Mouse (Mus musculus) layer of hippocampus, postnatal 14 days (tissue): ENCODE data around the gene Hyou1. TPM values are rescaled to one million over a fixed set of nuclear protein-coding genes. Genes with fewer than 3 reads are reported as not detected.
"Not testable (repeated sequence)": the region's sequence is repeated elsewhere in the genome, so short reads cannot be mapped to it uniquely, and the experiment has no call there.

Source experiments
- DNase-seq, 2 experiments: peaks; one replicate each; pipeline ENCODE4 v3.0.0; 2021 to 2022; ENCODE audit warnings: low spot score in 2 of 2, mixed read lengths in 1 of 2
- long read RNA-seq, 2 experiments: library from polyadenylated mRNA; stranded (forward); transcript quantifications; one replicate each; pipeline ENCODE4 v2.0.0; 2021
- total RNA-seq, 2 experiments: library from RNA; stranded (reverse); gene quantifications; 2 replicates each; pipeline ENCODE4 v1.2.3; 2021

Hyou1 gene
- total RNA-seq: 100 to 1,000 TPM in 1 of 2 experiments, 10 to 100 TPM in 1; 97.1 to 116 TPM
- long read RNA-seq, experiment 1, full-length matches to known transcripts: 51 of 67 reads
- long read RNA-seq, experiment 1, partial matches to known transcripts: 7 of 67 reads
- long read RNA-seq, experiment 1, other reads (novel, unspliced or antisense): 9 of 67 reads
- long read RNA-seq, experiment 2, full-length matches to known transcripts: 50 of 69 reads
- long read RNA-seq, experiment 2, partial matches to known transcripts: 7 of 69 reads
- long read RNA-seq, experiment 2, other reads (novel, unspliced or antisense): 12 of 69 reads

DNA sequence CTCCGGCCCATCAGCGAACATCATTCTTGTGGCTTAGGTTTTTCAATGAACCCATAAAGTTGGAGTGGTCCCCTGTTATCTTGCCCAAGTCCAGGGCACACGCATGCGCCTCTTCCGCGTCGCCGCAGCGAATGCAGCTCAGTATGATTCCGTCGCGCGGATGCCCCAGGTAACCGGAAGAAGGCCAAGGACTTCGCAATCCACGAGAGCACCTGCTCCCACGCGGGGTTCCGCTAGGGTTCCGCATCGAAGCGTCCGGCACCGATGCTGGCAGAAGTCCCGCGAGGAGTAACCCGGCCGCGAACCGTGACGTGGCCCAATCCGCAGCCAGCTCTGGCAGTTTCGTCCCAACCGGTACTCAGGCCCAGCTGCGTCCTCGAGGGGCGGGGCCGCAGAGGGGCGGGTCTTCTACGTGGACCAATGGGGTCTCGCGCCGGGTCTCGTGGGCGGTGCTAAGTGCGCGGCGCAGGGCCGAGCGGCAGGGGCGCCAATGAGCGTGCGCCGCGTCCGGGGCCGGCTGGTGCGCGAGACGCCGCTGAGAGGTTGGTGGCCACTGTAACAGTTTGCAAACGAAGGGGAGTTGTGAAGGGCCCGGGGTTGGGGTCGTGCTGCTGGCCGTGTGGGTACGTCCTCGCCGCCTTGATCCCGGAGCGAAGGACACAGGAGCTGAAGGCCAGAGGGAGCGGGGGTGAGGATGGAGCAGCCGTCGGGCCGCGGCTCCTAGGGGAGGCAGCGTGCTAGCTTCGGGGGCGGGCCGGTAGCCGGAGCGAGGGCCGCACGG is at the start of gene Hyou1:
Gene Hyou1, plus strand, starts transcription at position 437 of the 781 bp plus-strand sequence.
- DNase-seq: peak; percentile 99

DNA sequence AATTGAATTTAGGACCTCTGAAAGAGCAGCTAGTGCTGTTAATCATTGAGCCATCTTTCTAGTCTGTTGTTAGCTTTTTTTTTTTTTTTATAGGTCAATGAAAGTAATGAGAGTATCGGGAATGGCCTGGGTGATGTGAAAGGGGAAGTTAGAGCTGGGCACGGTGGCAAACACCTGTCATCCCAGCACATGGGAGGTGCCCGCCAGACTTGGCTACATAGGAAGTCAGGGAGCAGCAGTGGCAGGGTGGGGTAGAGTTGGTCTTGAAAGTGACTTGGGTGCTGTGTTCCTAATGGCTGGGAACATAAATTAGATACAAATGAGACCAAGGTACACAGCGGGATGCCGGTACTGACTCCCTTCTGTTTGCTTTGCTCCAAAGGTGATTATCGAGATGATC is 48.6 kb upstream of the Hyou1 start:
- DNase-seq: no peak

DNA sequence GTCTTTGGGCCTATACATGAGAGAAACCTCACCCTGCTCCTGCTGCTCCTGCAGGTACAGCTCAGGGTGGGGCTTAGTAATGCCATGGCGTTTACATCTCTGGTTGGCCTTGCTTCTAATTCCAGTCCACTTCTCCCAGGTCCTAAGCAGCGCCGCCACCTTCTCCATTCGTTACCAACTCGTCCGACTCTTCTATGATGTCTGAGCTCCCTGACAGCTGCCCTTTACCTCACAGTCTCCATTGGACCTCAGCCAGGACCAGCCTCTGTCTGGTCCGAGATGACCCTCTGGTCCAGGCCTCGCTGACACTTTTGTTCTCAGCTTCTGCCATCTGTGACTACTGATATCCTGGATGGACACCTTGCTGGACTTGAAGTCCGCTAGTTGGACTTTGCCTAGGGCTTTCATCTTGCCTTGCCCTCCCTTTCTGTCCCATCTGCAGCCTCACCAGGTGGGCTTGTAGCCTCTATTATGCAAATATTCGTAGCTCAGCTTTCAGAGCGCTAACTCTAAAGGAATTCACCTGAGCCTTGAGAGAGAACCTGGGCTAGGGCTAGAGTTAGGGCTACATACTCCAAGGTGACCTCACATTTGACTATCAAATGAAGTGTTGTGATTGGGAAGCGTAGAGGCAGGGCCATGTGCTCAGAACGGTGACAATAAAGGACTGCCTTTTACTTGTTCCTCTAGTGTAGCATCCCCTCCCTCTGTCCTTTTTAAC is 46.2 kb upstream of the Hyou1 start:
- DNase-seq: no peak

DNA sequence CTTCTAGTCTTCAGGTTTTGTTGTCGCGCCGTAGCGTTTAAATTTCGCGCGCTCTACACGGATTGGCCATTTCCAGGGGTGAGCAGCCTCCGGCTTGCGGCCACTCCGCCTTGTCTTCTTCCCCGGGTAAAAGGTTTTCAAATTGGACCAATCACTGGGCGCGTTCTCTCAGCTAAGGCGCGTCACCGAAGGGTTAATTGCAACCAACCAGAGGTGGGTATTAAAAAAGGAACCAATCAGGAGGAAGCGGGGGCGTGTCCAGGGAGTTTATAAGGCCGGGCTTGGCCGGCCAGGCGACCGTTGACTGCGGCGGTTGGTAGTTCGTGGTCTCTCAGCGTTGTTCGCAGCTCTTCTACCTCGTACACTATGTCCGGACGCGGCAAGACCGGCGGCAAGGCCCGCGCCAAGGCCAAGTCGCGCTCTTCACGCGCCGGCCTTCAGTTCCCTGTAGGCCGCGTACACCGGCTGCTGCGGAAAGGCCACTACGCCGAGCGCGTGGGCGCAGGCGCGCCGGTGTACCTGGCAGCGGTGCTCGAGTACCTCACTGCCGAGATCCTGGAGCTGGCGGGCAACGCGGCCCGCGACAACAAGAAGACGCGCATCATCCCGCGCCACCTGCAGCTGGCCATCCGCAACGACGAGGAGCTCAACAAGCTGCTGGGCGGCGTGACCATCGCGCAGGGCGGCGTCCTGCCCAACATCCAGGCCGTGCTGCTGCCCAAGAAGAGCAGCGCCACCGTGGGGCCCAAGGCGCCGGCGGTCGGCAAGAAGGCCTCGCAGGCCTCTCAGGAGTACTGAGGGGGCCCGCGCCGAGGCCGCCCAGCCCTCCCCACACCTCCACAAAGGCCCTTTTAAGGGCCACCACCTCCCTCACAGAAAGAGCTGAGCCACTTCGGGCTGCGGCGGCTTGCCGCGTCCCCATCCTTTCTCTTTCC is 44.6 kb upstream of the Hyou1 start, which contains the start of gene H2afx:
Gene H2afx, plus strand, starts transcription at position 299 of the 935 bp plus-strand sequence.
- DNase-seq: peak; percentile 98 to 99

DNA sequence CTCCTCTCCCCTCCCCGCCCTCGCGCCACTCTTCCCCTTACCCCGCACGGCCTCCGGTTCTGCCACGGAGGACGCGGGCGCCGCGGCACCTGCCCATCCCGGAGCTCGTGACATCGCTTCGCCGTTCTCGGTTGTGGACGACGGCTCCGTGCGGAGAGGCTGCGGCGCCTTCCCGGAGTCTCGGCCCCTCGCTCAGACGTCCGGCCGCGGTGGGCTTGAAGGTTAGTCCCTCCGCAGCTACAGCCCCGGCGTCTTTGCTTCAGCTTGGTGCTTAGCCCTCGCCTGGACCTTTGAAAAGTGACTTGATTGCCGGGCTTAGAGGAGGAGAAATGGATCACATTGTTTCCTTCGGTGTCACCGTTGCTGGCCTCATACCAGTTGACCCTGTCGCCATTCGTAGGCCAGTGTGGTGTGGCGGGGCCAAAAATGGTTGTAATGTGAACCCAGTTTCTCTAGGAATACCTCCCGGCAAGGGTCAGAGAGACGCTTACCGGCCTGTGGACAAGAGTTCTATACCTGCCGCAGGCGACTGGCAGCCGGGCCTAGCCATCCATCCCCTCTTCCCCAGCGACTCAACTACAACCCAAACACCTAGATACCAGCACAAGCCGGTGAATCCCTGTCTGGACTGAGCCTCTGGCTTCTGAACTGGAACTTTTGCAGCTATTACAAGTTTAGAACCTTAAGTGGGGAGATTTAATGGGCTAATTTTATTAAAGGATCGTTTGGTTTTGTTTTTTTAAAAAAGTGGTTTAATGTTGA is 43.8 kb upstream of the Hyou1 start:
- DNase-seq: no peak

GRCm38 (mm10) chr9:44336093-44336406 is 43.2 kb upstream of the Hyou1 start:
- no peak for DNase-seq

- DNase-seq: not testable (repeated sequence)
These were observed 42.8 kb upstream of the Hyou1 start for GRCm38 (mm10) chr9:44336513-44336912.

GRCm38 (mm10) chr9:44336964-44337363 is 42.3 kb upstream of the Hyou1 start:
- DNase-seq: no peak

- no peak for DNase-seq
These were observed 41.7 kb upstream of the Hyou1 start for GRCm38 (mm10) chr9:44337436-44338169.

DNA sequence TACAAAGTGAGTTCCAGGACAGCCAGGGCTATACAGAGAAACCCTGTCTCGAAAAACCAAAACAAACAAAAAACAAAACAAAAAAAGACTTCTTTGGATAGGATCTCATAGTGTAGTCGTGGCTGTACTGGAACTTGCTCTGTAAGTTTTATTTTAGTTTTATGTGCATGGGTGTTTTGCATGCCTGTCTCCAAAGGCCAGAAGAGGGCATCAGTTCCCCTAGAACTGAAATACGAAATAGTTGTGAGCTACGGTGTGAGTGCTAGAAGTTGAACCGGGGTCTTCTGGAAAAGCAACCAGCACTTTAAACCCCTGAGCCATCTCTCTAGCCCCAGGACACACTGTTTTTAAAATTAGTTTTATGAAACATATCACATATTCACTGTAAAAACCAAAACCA is 40.7 kb upstream of the Hyou1 start:
- DNase-seq: no peak

GRCm38 (mm10) chr9:44341487-44341886 is 37.8 kb upstream of the Hyou1 start:
- no peak for DNase-seq

DNA sequence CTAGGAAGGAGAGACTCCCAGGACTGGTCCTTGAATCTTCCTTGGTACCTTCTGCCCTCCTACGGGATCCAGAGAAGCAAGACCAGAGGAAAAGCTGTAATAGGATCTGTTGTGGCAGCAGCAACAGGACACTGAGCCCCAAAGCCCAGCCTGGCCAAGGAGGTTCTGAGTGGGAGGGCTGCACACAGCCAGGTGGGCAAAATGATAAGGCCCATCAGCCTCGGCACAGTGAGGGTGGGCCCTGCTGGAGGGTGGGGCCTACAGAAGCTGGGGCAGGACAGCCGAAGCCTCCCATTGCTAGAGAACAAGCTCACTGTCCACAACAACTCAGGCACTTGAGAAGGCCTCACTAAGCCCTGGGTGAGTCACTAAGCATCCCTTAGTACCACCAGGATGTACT is 37.1 kb upstream of the Hyou1 start:
- DNase-seq: no peak

DNA sequence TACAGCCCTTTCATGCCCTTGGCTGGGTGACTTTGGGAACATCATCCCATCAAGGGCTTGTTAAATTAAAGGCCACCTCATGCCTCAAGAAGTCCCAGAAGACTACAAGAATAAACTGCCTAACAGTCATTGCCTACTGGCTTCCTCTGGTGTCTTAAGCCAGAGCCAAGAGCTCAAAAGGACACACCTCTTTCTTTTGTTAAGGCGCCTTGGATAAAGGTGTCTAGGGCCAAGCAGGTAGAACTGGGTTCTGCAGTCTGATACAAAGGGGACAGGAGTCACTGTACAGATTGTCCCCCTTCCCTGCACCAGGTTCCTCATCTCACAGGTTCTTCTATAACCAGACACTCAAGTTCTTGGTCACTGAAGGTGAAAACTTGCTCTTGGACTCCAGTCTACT is 36.7 kb upstream of the Hyou1 start:
- DNase-seq: no peak

DNA sequence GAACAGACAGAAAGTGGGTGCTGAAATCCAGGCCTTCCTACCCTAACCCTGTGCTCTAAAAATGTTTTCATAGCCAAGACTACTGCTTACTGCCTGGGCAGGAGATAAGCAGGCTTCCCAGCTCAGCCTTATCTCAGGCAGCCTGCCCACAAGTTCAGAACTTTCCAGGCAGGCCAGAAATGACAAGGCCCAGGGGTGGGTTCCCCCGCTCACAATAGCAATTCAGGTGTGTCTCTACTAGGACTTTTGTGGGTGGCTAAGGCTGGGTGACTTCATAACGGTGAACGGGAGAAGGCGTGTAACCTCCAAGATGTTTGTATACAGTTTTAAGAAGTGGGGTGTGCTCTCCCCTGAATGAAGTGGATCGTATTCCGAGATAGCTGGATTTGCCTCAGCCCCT is 36.0 kb upstream of the Hyou1 start:
- no peak for DNase-seq

DNA sequence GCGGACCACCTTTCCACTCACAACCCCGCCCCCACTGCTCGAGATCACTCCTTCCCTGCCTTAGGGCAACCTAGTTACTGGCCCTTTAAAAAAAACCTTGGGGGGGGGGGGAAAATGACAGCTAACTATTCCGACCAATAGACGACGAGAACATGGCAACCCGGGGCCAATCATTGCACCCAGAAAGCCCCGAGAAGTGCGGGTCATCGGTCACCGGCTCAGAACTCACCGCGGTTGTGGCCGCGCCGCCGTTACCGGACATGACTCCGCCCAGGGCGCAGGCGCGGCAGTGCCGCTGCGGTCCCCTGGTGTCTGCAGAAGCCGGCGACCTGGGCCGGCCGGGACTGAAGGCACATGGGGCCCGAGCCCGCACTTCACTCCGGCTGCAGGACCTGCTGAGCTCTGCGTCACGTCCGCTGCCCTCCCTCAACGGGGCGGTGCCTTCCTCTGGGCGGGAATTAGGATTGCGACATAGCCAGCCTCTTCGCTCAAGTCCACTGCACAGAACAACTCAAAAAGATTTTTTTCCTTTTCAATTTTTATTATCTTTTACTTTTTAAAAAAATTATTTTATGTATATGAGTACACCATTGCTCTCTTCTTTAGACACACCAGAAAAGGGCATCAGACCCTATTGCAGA is 35.4 kb upstream of the Hyou1 start, which contains the start of gene Hmbs:
Gene Hmbs, minus strand, starts transcription at position 448 of the 641 bp plus-strand sequence.
- DNase-seq: peak; percentile 90 to 91

DNA sequence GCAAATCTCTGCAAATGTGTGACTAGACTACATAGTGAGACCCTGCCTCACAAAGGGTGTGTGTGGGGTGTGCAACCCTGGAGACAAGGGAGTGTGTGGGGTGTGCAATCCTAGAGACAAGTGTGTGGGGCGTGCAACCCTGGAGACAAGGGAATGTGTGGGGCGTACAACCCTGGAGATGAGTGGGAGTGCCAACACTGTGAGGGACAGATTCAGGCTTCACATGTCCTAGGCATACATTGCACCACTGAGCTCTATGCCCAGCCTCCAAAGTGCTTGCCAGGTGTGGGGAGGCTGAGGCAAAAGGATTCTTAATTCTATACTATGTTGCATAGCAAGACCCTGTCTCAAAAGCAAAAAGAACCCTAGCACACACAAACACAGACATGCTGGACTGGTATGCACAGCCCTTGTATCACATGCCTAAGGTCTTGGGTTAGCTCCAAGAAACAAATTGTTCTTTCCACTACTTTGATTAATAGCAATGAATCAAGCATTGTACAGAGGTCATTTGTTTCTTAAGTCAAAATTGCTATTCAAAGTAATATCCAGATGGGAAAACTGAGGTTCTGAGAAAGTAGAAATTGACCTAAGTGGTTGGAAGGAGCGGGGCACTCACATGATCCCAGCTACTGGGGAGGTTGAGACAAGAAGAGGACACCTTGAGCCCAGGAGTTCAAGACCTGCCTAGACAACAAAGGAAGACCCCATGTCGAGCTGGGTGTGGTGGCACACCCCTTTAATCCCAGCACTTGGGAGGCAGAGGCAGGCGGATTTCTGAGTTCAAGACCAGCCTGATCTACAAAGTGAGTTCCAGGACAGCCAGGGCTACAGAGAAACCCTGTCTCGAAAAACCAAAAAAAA is 33.5 kb upstream of the Hyou1 start:
- DNase-seq: no peak

- no peak for DNase-seq
These were observed 32.1 kb upstream of the Hyou1 start for GRCm38 (mm10) chr9:44347166-44347565.

- no peak for DNase-seq
These were observed 31.7 kb upstream of the Hyou1 start for GRCm38 (mm10) chr9:44347621-44348020.
